Mouse (Mus musculus) CH12.LX (cell line): ENCODE data around the gene Itpr2. TPM values are rescaled to one million over a fixed set of nuclear protein-coding genes. Genes with fewer than 3 reads are reported as not detected.

Source experiments
- DNase-seq: peaks from one replicate; pipeline ENCODE4 v3.0.0-alpha.2; 2013; ENCODE audit errors: extremely low read depth
- H3K27ac ChIP-seq: 2 replicates; pipeline ENCODE4 v1.5.1; 2012; ENCODE audit warnings: low read depth, mild to moderate bottlenecking, control low read depth, moderate library complexity; ENCODE audit not compliant: insufficient read depth
- H3K27me3 ChIP-seq: replicated peaks from 2 replicates; pipeline ENCODE3; 2012; ENCODE audit warnings: inconsistent platforms
- H3K36me3 ChIP-seq, 2 experiments: replicated peaks in 1 of 2; 2 replicates each; pipeline versions ENCODE3 to v1.6.1; 2012; ENCODE audit warnings: inconsistent platforms in 1 of 2, low read length in 1 of 2, mild to moderate bottlenecking in 1 of 2, mixed read lengths in 1 of 2, moderate library complexity in 1 of 2; ENCODE audit not compliant: control insufficient read depth in 1 of 2, insufficient read depth in 1 of 2
- H3K4me1 ChIP-seq, 2 experiments: 2 replicates each; pipeline ENCODE4 v1.6.1; 2012; ENCODE audit warnings: inconsistent platforms in 1 of 2, moderate library complexity in 1 of 2; ENCODE audit not compliant: insufficient read depth in 2 of 2, control insufficient read depth in 1 of 2
- H3K4me2 ChIP-seq: 2 replicates; pipeline ENCODE4 v1.6.1; 2012; ENCODE audit warnings: low read depth, mild to moderate bottlenecking, control low read depth; ENCODE audit not compliant: poor library complexity, insufficient read depth, severe bottlenecking
- H3K4me3 ChIP-seq, 3 experiments: fragments of 150-350 bp in 1 of 3; sonication (generic) in 1 of 3; replicated peaks in 1 of 3; 2 replicates each; pipeline versions ENCODE3 to v1.5.1; 2011 to 2012; ENCODE audit warnings: low read depth in 2 of 3, low read length in 2 of 3, mild to moderate bottlenecking in 2 of 3, moderate library complexity in 2 of 3, control low read depth in 1 of 3, improper control_type of control experiment in 1 of 3, inconsistent platforms in 1 of 3, mixed read lengths in 1 of 3; ENCODE audit not compliant: poor library complexity in 1 of 3
- H3K79me2 ChIP-seq: replicated peaks from 2 replicates; pipeline ENCODE4 v1.6.1; 2012; ENCODE audit warnings: mild to moderate bottlenecking, moderate library complexity; ENCODE audit not compliant: control insufficient read depth, poor library complexity, insufficient read depth, severe bottlenecking; ENCODE audit errors: extremely low read depth
- H3K9ac ChIP-seq: 2 replicates; pipeline ENCODE4 v1.6.1; 2012; ENCODE audit warnings: low read depth, mild to moderate bottlenecking, control low read depth, moderate library complexity; ENCODE audit not compliant: insufficient read depth
- H3K9me3 ChIP-seq: replicated peaks from 2 replicates; pipeline ENCODE3; 2012; ENCODE audit warnings: low read length, inconsistent platforms, mixed read lengths
- BHLHE40 ChIP-seq: IDR thresholded peaks from 2 replicates; pipeline ENCODE4 v1.6.1; 2011; ENCODE audit warnings: mild to moderate bottlenecking, low read depth, low read length, improper control_type of control experiment
- CHD1 ChIP-seq: IDR thresholded peaks from 2 replicates; pipeline ENCODE4 v1.6.1; 2012; ENCODE audit warnings: low read depth, low read length, improper control_type of control experiment, inconsistent platforms
- CTCF ChIP-seq, 2 experiments: IDR thresholded peaks in 1 of 2; conservative IDR thresholded peaks in 1 of 2; 2 replicates each; pipeline ENCODE4 v1.5.1; 2011 to 2012; ENCODE audit warnings: low read depth in 2 of 2, low read length in 2 of 2, improper control_type of control experiment in 1 of 2, inconsistent platforms in 1 of 2, mild to moderate bottlenecking in 1 of 2, moderate library complexity in 1 of 2
- E2F4 ChIP-seq: IDR thresholded peaks from 2 replicates; pipeline ENCODE4 v1.6.1; 2011; ENCODE audit warnings: low read depth, low read length, improper control_type of control experiment; ENCODE audit not compliant: insufficient replicate concordance
- ELF1 ChIP-seq: IDR thresholded peaks from 2 replicates; pipeline ENCODE4 v1.6.1; 2014; ENCODE audit warnings: low read depth, mild to moderate bottlenecking, inconsistent platforms, low read length, improper control_type of control experiment
- ETS1 ChIP-seq: conservative IDR thresholded peaks from 2 replicates; pipeline ENCODE4 v1.6.1; 2012; ENCODE audit warnings: low read depth, mild to moderate bottlenecking, inconsistent platforms, low read length, improper control_type of control experiment, moderate library complexity
- GABPA ChIP-seq: IDR thresholded peaks from 2 replicates; pipeline ENCODE4 v1.6.1; 2012; ENCODE audit warnings: low read depth, low read length, improper control_type of control experiment, inconsistent platforms; ENCODE audit not compliant: insufficient replicate concordance
- JUND ChIP-seq: conservative IDR thresholded peaks from 2 replicates; pipeline ENCODE4 v1.6.1; 2011; ENCODE audit warnings: low read depth, low read length, improper control_type of control experiment
- KAT2A ChIP-seq: IDR thresholded peaks from 2 replicates; pipeline ENCODE4 v1.6.1; 2012; ENCODE audit warnings: low read length, improper control_type of control experiment, inconsistent platforms; ENCODE audit not compliant: insufficient replicate concordance
- MAX ChIP-seq: IDR thresholded peaks from 2 replicates; pipeline ENCODE4 v1.6.1; 2011; ENCODE audit warnings: low read length, improper control_type of control experiment
- MAZ ChIP-seq: IDR thresholded peaks from 2 replicates; pipeline ENCODE4 v1.6.1; 2012; ENCODE audit warnings: low read depth, mild to moderate bottlenecking, inconsistent platforms, low read length, improper control_type of control experiment, moderate library complexity
- MYC ChIP-seq: IDR thresholded peaks from 2 replicates; pipeline ENCODE4 v1.6.1; 2011; ENCODE audit warnings: low read depth, mild to moderate bottlenecking, improper control_type of control experiment, low read length
- NRF1 ChIP-seq: IDR thresholded peaks from 2 replicates; pipeline ENCODE4 v1.6.1; 2014; ENCODE audit warnings: low read depth, mild to moderate bottlenecking, inconsistent platforms, low read length, improper control_type of control experiment, moderate library complexity
- PAX5 ChIP-seq: IDR thresholded peaks from 2 replicates; pipeline ENCODE4 v1.6.1; 2012; ENCODE audit warnings: low read length, inconsistent platforms, mixed read lengths
- POLR2A ChIP-seq: IDR thresholded peaks from 2 replicates; pipeline ENCODE4 v1.6.1; 2011; ENCODE audit warnings: low read depth, mild to moderate bottlenecking, improper control_type of control experiment, low read length
- POLR2AphosphoS2 ChIP-seq: IDR thresholded peaks from 2 replicates; pipeline ENCODE4 v1.6.1; 2011; ENCODE audit warnings: low read depth, low read length, improper control_type of control experiment
- RCOR1 ChIP-seq: conservative IDR thresholded peaks from 2 replicates; pipeline ENCODE4 v1.6.1; 2012; ENCODE audit warnings: low read depth, mild to moderate bottlenecking, inconsistent platforms, low read length, improper control_type of control experiment
- TCF12 ChIP-seq: IDR thresholded peaks from 2 replicates; pipeline ENCODE4 v1.6.1; 2014; ENCODE audit warnings: low read depth, mild to moderate bottlenecking, inconsistent platforms, low read length, improper control_type of control experiment
- UBTF ChIP-seq: IDR thresholded peaks from 2 replicates; pipeline ENCODE4 v1.6.1; 2012; ENCODE audit warnings: low read depth, mild to moderate bottlenecking, inconsistent platforms, low read length, improper control_type of control experiment, moderate library complexity
- USF1 ChIP-seq: IDR thresholded peaks from 2 replicates; pipeline ENCODE4 v1.6.1; 2014; ENCODE audit warnings: low read depth, mild to moderate bottlenecking, inconsistent platforms, low read length, improper control_type of control experiment
- ZKSCAN1 ChIP-seq: IDR thresholded peaks from 2 replicates; pipeline ENCODE4 v1.6.1; 2012; ENCODE audit warnings: low read depth, inconsistent platforms, low read length, improper control_type of control experiment, borderline replicate concordance
- ZMIZ1 ChIP-seq: IDR thresholded peaks from 2 replicates; pipeline ENCODE4 v1.6.1; 2012; ENCODE audit warnings: low read depth, mild to moderate bottlenecking, inconsistent platforms, low read length, improper control_type of control experiment
- dilution Hi-C: fragments of 300-500 bp; cut with MboI; formaldehyde crosslinking; loops from 2 replicates; pipeline ENCODE4 v1.14.3; 2020; ENCODE audit warnings: low sequenced_read_pairs; ENCODE audit not compliant: extremely low pct_unique_long_range_greater_than_20kb, extremely low pct_ligation_motif_present
- in situ Hi-C: fragments of 300-500 bp; cut with MboI; formaldehyde crosslinking; loops from 3 replicates; pipeline ENCODE4 v1.14.3; 2019; ENCODE audit warnings: low sequenced_read_pairs, low pct_ligation_motif_present, low pct_unique_long_range_greater_than_20kb, mixed read lengths
- polyA plus RNA-seq: library from polyadenylated mRNA; unstranded; fragments of >175 nt; gene quantifications from 2 replicates; pipeline ENCODE4 v1.2.1, GENCODE M21; 2012; ENCODE audit warnings: low read depth; ENCODE audit not compliant: insufficient read length
- total RNA-seq, 2 experiments: library from RNA; depleted of rRNA; stranded (reverse); fragments of 300-350 nt in 1 of 2; fragments of >200 nt in 1 of 2; gene quantifications; 2 replicates each; pipeline ENCODE4 v1.2.3; 2012 to 2014

Itpr2 gene
- total and polyA plus RNA-seq, 3 experiments: 3.5 to 8.9 (median 4.4) TPM

GRCm38 (mm10) chr6:146480925-146481324 is 21.1 kb downstream of the Itpr2 start:
- no peaks in the 10 kb centered on the region for H3K79me2 ChIP-seq
- no peak overlapping the region for H3K27ac ChIP-seq
- TF ChIP-seq CTCF (conservative IDR thresholded peaks at IDR 0.05 in 1 of 2, IDR thresholded peaks at IDR 0.05 in 1 of 2; ENCODE audit: low read depth in 2 of 2, low read length in 2 of 2) (no peak), ETS1 (no peak), BHLHE40 (no peak), CHD1 (no peak), UBTF (no peak), POLR2AphosphoS2 (no peak), ZMIZ1 (no peak), POLR2A (no peak), JUND (no peak), ELF1 (no peak), USF1 (no peak)
- H3K9me3 ChIP-seq: no peaks in the 10 kb centered on the region
- no peak for DNase-seq
- no peak overlapping the region for H3K4me2 ChIP-seq
- H3K4me1 ChIP-seq: peaks cover 3 to 28% of the 10 kb centered on the region in 2 experiments
- no peaks in the 10 kb centered on the region for H3K36me3 ChIP-seq
- in situ Hi-C loops: no loop called here
- dilution Hi-C loops: no loop called here
- H3K4me3 ChIP-seq: no peak overlapping the region
- no peak overlapping the region for H3K9ac ChIP-seq
- H3K27me3 ChIP-seq: no peaks in the 10 kb centered on the region

GRCm38 (mm10) chr6:146478888-146479683 is 22.9 kb downstream of the Itpr2 start:
- Histone ChIP-seq H3K27ac (no peak overlapping the region), H3K4me2 (no peak overlapping the region), H3K79me2 (no peaks in the 10 kb centered on the region), H3K36me3 (no peaks in the 10 kb centered on the region), H3K4me1 (peaks cover 0 to 9% of the 10 kb centered on the region in 2 experiments; a peak in 2 of 4 replicates), H3K27me3 (no peaks in the 10 kb centered on the region), H3K9me3 (no peaks in the 10 kb centered on the region), H3K9ac (no peak overlapping the region), H3K4me3 (no peak overlapping the region)
- dilution Hi-C loops: no loop called here
- TF ChIP-seq GABPA (no peak), CHD1 (no peak), USF1 (no peak), E2F4 (no peak), KAT2A (no peak), ELF1 (no peak), PAX5 (no peak), NRF1 (no peak), MAZ (no peak), TCF12 (no peak), MAX (no peak), RCOR1 (no peak), ZKSCAN1 (no peak), ETS1 (no peak), UBTF (no peak), MYC (no peak)
- no peak for DNase-seq
- in situ Hi-C loops: no loop called here
